Mouse (Mus musculus): ENCODE results near the gene Ptpn11.

Ptpn11 gene

DNA sequence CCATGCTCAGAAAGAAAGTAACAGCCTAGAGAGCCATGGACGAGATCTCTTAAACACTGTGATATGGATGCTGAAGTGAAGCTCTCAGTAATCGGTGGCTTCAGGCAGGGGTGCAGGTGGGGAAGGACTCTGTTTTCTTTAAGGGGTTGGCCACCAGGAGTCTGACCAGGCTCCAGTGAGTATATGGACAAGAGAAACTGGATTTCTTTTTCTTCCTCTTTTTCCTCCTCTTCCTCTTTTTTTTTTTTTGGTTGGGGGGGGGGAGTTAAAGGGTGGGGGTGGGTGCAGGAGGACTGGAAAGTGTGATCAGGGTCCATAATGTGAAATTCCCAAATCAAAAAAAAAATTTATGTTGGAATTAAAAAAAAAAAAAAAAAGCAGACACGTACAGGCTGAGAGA is 68.6 kb downstream of the Ptpn11 start:
- no peak for DNase-seq

- no peak for DNase-seq
Measured at GRCm38 (mm10) chr5:121122036-121122435, 69.2 kb downstream of the Ptpn11 start.

DNA sequence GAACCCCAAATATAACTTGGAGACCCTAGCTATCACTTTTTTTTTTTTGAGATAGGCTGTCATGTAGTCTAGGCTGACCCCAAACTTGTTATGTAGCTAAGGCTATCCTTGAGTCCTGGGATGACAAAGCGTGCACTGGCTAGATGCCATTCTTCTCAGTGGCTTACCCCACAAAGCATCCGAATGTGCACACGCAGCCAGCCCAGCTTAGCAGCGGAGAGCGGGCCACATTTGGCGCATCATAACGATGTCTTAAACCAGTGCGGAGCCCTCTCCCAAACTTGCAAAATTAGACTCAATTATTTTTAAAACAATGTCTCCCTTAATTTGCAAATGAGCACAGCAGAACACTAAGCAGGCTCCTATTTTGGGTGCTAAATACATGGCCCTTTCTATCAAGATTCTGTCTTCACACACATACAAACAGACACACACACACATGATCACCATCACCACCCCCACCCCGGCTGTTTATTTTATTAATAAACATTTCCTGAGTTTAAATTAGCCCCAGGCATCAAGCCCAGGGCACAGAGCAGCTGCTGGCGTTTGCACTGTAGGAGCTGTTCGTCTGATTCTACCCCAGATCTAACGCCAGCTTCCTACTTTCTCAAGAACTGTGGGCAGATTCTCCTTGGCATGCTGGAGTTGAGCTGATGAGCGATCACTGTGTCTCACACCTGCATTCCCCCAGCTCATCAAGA is 71.7 kb downstream of the Ptpn11 start:
- DNase-seq, result no peak

- DNase-seq, result peak; percentile 72
Measured at GRCm38 (mm10) chr5:121118345-121118744, 72.9 kb downstream of the Ptpn11 start.

DNA sequence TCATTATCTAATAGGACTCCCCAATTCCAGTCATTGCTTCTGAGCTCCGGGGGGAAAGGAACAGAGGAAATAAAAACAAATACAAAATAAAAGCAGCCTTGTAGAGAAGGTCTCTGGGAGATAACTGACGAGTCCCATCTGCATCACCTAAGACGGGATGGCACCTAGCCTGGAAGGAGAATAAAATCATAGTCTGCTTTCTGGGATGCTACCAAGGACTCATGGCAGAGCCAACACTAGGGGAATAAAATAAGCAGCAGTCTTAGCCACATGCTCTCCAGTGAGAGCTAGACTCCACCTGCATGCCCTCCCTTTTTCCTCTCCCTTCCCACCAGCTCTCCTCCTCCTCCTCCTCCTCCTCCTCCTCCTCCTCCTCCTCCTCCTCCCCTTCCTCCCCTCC is 74.3 kb downstream of the Ptpn11 start:
- DNase-seq, result no peak

DNA sequence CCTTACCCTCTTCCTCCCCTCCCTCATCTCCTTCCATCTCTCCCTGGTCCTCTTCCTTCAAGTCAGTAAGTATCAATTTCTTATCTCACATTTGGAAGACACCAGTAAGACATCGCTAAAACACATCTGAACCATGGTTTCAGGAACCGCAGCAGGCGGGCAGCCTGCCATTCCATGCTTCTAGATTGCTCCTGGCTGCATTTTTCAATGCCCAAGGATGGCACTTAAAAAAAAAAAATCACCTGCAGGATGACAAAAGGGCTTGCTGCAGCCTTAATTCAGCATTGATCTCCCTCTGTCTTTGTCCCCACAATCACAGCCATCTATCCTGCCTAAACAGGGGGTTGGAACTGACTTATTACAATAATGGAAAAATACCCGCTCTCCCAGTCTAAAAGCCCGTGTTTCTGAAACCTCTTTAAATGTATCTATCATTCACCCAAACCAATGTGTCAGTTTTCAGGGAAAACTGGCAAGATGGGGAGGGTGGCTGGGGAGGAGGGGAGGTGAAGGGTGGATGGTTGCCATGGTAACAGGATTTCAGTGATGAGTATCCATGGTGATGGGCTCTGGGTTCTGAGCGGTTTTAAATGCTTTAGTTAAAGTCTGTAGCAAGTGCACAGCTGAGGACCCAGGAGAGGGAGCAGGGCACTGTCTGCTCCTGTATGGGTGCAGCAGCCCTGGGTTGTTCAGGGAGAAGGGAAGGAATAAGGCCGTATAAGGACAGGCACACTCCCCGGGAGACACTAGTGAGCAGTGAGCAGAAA is 75.6 kb downstream of the Ptpn11 start:
- DNase-seq, result no peak

GRCm38 (mm10) chr5:121114151-121114550 is 77.0 kb downstream of the Ptpn11 start:
- DNase-seq, result no peak

GRCm38 (mm10) chr5:121112390-121112789 is 78.8 kb downstream of the Ptpn11 start:
- no peak for DNase-seq

DNA sequence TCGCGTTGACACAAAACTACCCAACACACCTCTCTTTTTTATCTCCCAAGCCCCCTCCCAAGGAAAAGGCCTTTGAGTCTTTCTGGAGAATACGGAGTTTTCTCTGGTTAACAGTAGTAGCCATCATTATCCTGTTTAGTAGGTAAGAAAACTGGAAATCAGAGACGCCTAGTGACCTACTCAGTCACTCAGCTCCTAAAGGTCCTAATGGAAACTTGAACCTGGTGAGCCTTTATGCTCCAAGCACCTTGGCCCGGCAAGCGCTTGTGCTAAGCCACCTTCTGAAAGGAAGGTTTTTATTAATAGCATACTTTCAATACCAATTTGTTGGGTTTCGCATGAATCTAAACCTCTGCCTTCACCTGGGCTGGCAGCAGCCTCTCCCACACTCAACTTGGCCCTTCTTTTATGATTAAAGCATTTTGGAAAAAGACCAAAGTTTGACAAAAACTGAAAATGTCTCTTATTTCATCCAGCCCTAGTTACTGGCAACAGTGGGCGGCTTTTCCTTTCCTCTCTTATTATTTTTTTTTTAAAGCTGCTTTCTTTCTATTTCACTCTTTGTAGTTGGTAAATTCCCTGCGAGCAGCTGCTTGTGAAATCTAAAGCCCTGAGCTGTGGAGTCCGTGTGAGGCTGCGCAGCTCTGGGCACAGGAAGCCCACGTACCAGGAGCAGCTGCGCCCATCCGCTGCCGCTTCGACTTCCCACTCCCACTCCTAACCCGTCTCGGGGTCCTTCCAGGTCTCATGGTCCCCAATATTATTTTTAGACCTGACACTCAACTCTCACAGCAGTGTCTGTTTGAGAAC is 79.9 kb downstream of the Ptpn11 start:
- DNase-seq, result no peak

DNA sequence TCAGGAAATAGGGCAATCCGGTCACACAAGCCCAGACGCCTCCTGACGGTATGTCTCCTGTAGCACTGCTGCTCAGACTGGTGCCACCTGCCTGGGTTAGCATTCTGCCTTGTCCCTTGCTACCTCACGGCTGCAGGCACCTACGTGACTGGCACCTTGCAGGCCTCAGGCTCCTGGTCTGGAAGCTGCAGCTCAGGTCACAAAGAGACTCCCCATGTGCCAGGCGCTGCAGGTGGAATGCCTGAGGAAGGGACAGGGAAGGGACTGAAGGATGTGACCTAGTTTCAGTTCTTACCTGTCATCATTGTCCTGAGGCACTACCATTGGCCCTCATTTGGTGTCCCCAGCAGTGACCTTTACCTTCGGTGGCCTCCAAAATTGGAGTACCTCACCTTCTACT is 82.0 kb downstream of the Ptpn11 start:
- DNase-seq, result peak; percentile 73

DNA sequence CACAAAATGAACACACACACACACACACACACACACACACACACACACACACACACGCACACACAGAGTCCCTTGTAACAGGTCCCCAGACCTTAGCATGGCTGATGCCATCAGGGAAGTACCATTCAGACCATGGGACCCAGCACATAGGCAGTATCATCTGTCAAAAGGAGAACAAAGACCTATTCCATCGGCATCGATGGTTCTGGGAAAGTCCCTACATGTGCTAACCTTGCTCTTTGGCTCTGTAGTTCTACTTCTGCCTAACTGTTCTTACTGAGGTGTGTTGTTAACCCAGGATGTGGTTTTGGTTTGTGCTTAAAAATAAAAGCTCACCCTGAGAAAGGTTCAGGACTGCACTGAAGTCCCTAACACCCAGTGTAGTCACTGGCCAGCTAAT is 84.3 kb downstream of the Ptpn11 start:
- DNase-seq, result no peak

DNA sequence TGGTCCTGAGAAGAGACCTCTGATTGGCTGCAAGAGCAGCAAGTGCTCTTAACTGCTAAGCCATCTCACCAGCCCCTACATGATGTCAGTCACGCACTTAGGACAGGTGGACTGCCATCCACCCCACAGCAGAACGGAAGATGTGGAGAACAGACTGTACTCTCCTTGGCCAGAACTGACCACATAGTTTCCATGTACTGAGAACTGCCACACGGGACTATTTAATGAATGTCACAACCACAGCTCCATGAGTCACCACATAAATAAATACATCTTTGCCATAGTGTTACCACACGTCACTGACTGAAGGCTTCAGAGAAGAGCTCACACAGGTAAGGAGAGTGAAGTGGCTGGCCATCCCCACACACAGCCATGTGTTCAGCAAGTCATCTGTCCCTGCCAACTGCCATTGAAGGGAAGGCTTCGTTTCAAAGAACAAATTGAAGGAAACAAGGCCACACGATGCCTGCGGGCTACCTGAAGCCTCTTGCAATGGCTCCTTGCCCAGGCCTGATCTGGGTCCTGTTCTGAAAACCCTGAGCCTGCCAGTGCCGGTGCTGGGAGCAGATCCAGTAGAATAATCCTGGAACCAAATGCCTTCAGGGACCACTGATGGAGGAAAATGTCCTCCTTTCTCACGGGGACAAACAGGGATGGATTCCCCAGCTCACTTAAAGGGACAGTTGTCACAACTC is 90.2 kb downstream of the Ptpn11 start:
- peak; percentile 93 for DNase-seq

- DNase-seq, result no peak
Measured at GRCm38 (mm10) chr5:121100095-121100494, 91.1 kb downstream of the Ptpn11 start.

GRCm38 (mm10) chr5:121097970-121098369 is 93.2 kb downstream of the Ptpn11 start:
- DNase-seq, result no peak

- DNase-seq, result no peak
Measured at GRCm38 (mm10) chr5:121096744-121097143, 94.5 kb downstream of the Ptpn11 start.

- DNase-seq, result no peak
Measured at GRCm38 (mm10) chr5:121093281-121093680, 97.9 kb downstream of the Ptpn11 start.

GRCm38 (mm10) chr5:121089660-121090059 is 101.5 kb downstream of the Ptpn11 start:
- DNase-seq, result peak; percentile 99

DNA sequence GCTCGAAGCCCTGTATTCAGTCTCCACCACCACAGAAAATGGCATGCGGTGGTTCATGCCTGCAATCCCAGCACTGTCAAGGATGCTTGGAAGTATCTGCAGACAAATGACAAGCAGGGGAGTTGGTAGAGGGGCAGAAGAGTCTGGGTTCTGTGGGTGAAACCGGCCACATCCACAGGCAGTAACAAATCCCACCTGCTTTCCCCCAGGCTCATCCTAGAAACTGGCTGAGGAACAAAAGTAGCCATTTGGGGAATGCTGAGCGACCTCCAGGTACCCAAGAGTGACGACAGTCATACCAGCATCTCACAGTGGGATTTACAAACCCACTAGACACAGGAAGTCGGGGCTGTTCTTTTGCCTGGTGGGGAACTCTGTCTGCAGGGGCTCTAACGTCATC is 103.5 kb downstream of the Ptpn11 start:
- DNase-seq, result no peak

GRCm38 (mm10) chr5:121082605-121083004 is 108.6 kb downstream of the Ptpn11 start:
- DNase-seq, result no peak

DNA sequence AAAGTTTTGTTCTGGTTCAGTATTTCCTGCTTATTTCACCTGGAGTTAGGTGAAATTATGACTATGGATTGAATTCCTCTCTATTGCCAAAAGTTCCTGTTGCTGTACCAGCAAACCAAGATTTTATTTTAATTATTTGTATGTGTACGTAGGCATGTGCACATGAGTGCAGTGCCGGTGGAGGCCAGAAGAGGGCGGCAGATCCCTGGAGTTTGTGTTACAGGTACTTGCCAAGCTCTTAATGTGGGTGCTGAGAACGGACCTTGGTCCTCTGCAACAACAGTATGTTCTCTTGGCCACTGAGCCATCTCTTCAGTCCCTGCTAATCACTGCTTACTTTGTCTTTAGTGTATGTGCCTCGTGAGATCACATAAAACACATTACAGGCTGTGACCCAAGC is 109.4 kb downstream of the Ptpn11 start:
- no peak for DNase-seq
